Mouse (Mus musculus) hindbrain, embryonic 12.5 days (tissue): ENCODE results near the gene Rps16. TPM values are rescaled to one million over a fixed set of nuclear protein-coding genes. Genes with fewer than 3 reads are reported as not detected.

ENCODE experiments used
- ATAC-seq: fragments of 200-750 bp; cut with Nextera tagmentation; 2 replicates; pipeline ENCODE4 v1.8.0; 2017; ENCODE audit warnings: moderate TSS enrichment; ENCODE audit not compliant: low FRiP score
- H3K27ac ChIP-seq: fragments of 300-500 bp; sonication (generic); 2 replicates; pipeline ENCODE4 v1.5.1; 2016; ENCODE audit warnings: mild to moderate bottlenecking
- H3K27me3 ChIP-seq: fragments of 300-500 bp; sonication (generic); 2 replicates; pipeline ENCODE4 v1.6.1; 2016; ENCODE audit warnings: mild to moderate bottlenecking
- H3K36me3 ChIP-seq: fragments of 300-500 bp; sonication (generic); 2 replicates; pipeline ENCODE4 v1.6.1; 2016; ENCODE audit warnings: mild to moderate bottlenecking
- H3K4me1 ChIP-seq: fragments of 300-500 bp; sonication (generic); 2 replicates; pipeline ENCODE4 v1.6.1; 2016
- H3K4me2 ChIP-seq: fragments of 300-500 bp; sonication (generic); replicated peaks from 2 replicates; pipeline ENCODE4 v1.6.1; 2016; ENCODE audit warnings: mild to moderate bottlenecking
- H3K4me3 ChIP-seq: fragments of 300-500 bp; sonication (generic); 2 replicates; pipeline ENCODE4 v1.5.1; 2016; ENCODE audit warnings: mild to moderate bottlenecking
- H3K9ac ChIP-seq: fragments of 300-500 bp; sonication (generic); 2 replicates; pipeline ENCODE4 v1.6.1; 2016; ENCODE audit warnings: mild to moderate bottlenecking, moderate library complexity
- H3K9me3 ChIP-seq: fragments of 300-500 bp; sonication (generic); replicated peaks from 2 replicates; pipeline ENCODE4 v1.6.1; 2016; ENCODE audit warnings: mild to moderate bottlenecking
- WGBS: fragments of 180-500 bp; shearing (Covaris S2); methylation state at CpG from one replicate; pipeline ENCODE4 v1.1.7; 2016; 5-methylcytosine and 5-hydroxymethylcytosine counted together
- polyA plus RNA-seq: library from polyadenylated mRNA; unstranded; fragments of >200 nt; fragmentation: Nextera tagmentation; extraction: Ambion mirVana; gene quantifications from 2 replicates; pipeline ENCODE4 v1.2.1, GENCODE M21; 2016

The Rps16 gene
- polyA plus RNA-seq, 1 experiment from 2014 or later = 573 TPM

- no peaks in the 10 kb centered on the region for H3K27me3 ChIP-seq
- H3K4me3 ChIP-seq = no peak overlapping the region
- H3K9me3 ChIP-seq = no peaks in the 10 kb centered on the region
- H3K27ac ChIP-seq = no peak overlapping the region
- no peak overlapping the region for H3K4me2 ChIP-seq
- no peak overlapping the region for H3K9ac ChIP-seq
- H3K36me3 ChIP-seq = peaks cover 99% of the 10 kb centered on the region
- WGBS = 83% methylated on average over 4 of the region's 4 CpGs
- H3K4me1 ChIP-seq = no peaks in the 10 kb centered on the region
- no peak for ATAC-seq
Observed at GRCm38 (mm10) chr7:28326457-28326856, 24.0 kb upstream of the Rps16 start.

- ATAC-seq = no peak
Observed at GRCm38 (mm10) chr7:28328260-28328659, 22.2 kb upstream of the Rps16 start.

GRCm38 (mm10) chr7:28334534-28334933 is 15.9 kb upstream of the Rps16 start:
- no peak overlapping the region for H3K9ac ChIP-seq
- H3K4me1 ChIP-seq = peaks cover 17% of the 10 kb centered on the region
- peaks cover 30% of the 10 kb centered on the region for H3K36me3 ChIP-seq
- no peak overlapping the region for H3K27ac ChIP-seq
- ATAC-seq = no peak
- no peak overlapping the region for H3K4me2 ChIP-seq
- H3K4me3 ChIP-seq = no peak overlapping the region
- H3K9me3 ChIP-seq = no peaks in the 10 kb centered on the region
- WGBS = 97% methylated on average over 4 of the region's 4 CpGs
- H3K27me3 ChIP-seq = no peaks in the 10 kb centered on the region

More at GRCm38 (mm10) chr7:28328260-28328659, 22.2 kb upstream of the Rps16 start:
- Histone ChIP-seq H3K4me1 (no peaks in the 10 kb centered on the region), H3K36me3 (peaks cover 89% of the 10 kb centered on the region), H3K4me3 (no peak overlapping the region), H3K4me2 (no peak overlapping the region), H3K9me3 (no peaks in the 10 kb centered on the region), H3K9ac (no peak overlapping the region), H3K27me3 (no peaks in the 10 kb centered on the region), H3K27ac (no peak overlapping the region)
- WGBS = 95% methylated on average over 2 of the region's 2 CpGs

- ATAC-seq = no peak
- Histone ChIP-seq H3K36me3 (peaks cover 21% of the 10 kb centered on the region), H3K4me3 (no peak overlapping the region)
Observed at GRCm38 (mm10) chr7:28335471-28335870, 15.0 kb upstream of the Rps16 start.

GRCm38 (mm10) chr7:28338108-28338998 is 12.1 kb upstream of the Rps16 start, which contains the start of gene Supt5:
Gene Supt5, minus strand, starts transcription at chr7:28338746.
- Histone ChIP-seq H3K4me1 (peaks cover 17% of the 10 kb centered on the region), H3K27me3 (no peaks in the 10 kb centered on the region), H3K27ac (peak within 1 kb of the TSS; percentile 86), H3K36me3 (0 out of 2 replicates have a peak, but pooled peaks cover 3% of the 10 kb centered on the region), H3K9me3 (no peaks in the 10 kb centered on the region), H3K9ac (peak within 1 kb of the TSS; percentile 95), H3K4me2 (peak within 1 kb of the TSS; percentile 76), H3K4me3 (peak within 1 kb of the TSS; percentile 90)
- ATAC-seq = peak; percentile 98
- under 1% methylated on average over 74 of the region's 77 CpGs for WGBS

More at GRCm38 (mm10) chr7:28335471-28335870, 15.0 kb upstream of the Rps16 start:
- H3K9me3 ChIP-seq = no peaks in the 10 kb centered on the region
- H3K4me2 ChIP-seq = no peak overlapping the region
- H3K27me3 ChIP-seq = no peaks in the 10 kb centered on the region
- H3K4me1 ChIP-seq = peaks cover 17% of the 10 kb centered on the region
- H3K27ac ChIP-seq = no peak overlapping the region
- H3K9ac ChIP-seq = no peak overlapping the region
- WGBS = 93% methylated on average over 2 of the region's 2 CpGs

GRCm38 (mm10) chr7:28339213-28339917 is 11.1 kb upstream of the Rps16 start:
- Histone ChIP-seq H3K4me2 (peak overlapping the region; percentile 76), H3K9me3 (no peaks in the 10 kb centered on the region), H3K4me1 (peaks cover 17% of the 10 kb centered on the region), H3K4me3 (peak overlapping the region; percentile 90), H3K9ac (no peak overlapping the region), H3K27me3 (no peaks in the 10 kb centered on the region), H3K27ac (peak overlapping the region; percentile 86; the same call in 1 of the 2 replicates), H3K36me3 (no peaks in the 10 kb centered on the region)
- no peak for ATAC-seq
- WGBS = 78% methylated on average over 19 of the region's 19 CpGs

GRCm38 (mm10) chr7:28341381-28341780 is 9.1 kb upstream of the Rps16 start:
- ATAC-seq = no peak
- Histone ChIP-seq H3K4me1 (peaks cover 9% of the 10 kb centered on the region), H3K4me2 (no peak overlapping the region), H3K27me3 (no peaks in the 10 kb centered on the region), H3K36me3 (no peaks in the 10 kb centered on the region), H3K9ac (0 out of 2 replicates have a peak overlapping the region, but pooled peaks have one; percentile 18), H3K4me3 (no peak overlapping the region), H3K9me3 (no peaks in the 10 kb centered on the region), H3K27ac (no peak overlapping the region)
- WGBS = 54% methylated on average over 7 of the region's 7 CpGs

GRCm38 (mm10) chr7:28344637-28345036 is 5.8 kb upstream of the Rps16 start:
- no peak overlapping the region for H3K4me2 ChIP-seq
- H3K9me3 ChIP-seq = no peaks in the 10 kb centered on the region
- 5% methylated on average over 4 of the region's 4 CpGs for WGBS
- no peak overlapping the region for H3K27ac ChIP-seq
- H3K4me1 ChIP-seq = peaks cover 3% of the 10 kb centered on the region
- H3K27me3 ChIP-seq = no peaks in the 10 kb centered on the region
- H3K9ac ChIP-seq = no peak overlapping the region
- no peak overlapping the region for H3K4me3 ChIP-seq
- H3K36me3 ChIP-seq = no peaks in the 10 kb centered on the region
- ATAC-seq = no peak

- no peak overlapping the region for H3K4me2 ChIP-seq
- H3K27me3 ChIP-seq = no peaks in the 10 kb centered on the region
- no peak overlapping the region for H3K9ac ChIP-seq
- 86% methylated on average over 3 of the region's 3 CpGs for WGBS
- no peak for ATAC-seq
- H3K9me3 ChIP-seq = no peaks in the 10 kb centered on the region
- peaks cover 15% of the 10 kb centered on the region for H3K4me1 ChIP-seq
- 0 out of 2 replicates have a peak, but pooled peaks cover 4% of the 10 kb centered on the region for H3K36me3 ChIP-seq
- H3K27ac ChIP-seq = no peak overlapping the region
- H3K4me3 ChIP-seq = no peak overlapping the region
Observed at GRCm38 (mm10) chr7:28347746-28348145, 2.7 kb upstream of the Rps16 start.

- H3K4me2 ChIP-seq = no peak overlapping the region
- peaks cover 15% of the 10 kb centered on the region for H3K4me1 ChIP-seq
- H3K4me3 ChIP-seq = no peak overlapping the region
- H3K36me3 ChIP-seq = peaks cover 12% of the 10 kb centered on the region
- H3K9me3 ChIP-seq = no peaks in the 10 kb centered on the region
- H3K27me3 ChIP-seq = no peaks in the 10 kb centered on the region
- 86% methylated on average over 7 of the region's 7 CpGs for WGBS
- ATAC-seq = no peak
- no peak overlapping the region for H3K9ac ChIP-seq
- no peak overlapping the region for H3K27ac ChIP-seq
Observed at GRCm38 (mm10) chr7:28348601-28349000, 1.9 kb upstream of the Rps16 start.

GRCm38 (mm10) chr7:28351676-28352191 is 1.3 kb downstream of the Rps16 start:
- peaks cover 30% of the 10 kb centered on the region for H3K36me3 ChIP-seq
- no peaks in the 10 kb centered on the region for H3K9me3 ChIP-seq
- H3K9ac ChIP-seq = peak overlapping the region; percentile 94
- H3K4me2 ChIP-seq = peak overlapping the region; percentile 96
- H3K27ac ChIP-seq = no peak overlapping the region
- H3K27me3 ChIP-seq = no peaks in the 10 kb centered on the region
- WGBS = 57% methylated on average over 4 of the region's 4 CpGs
- peaks cover 17% of the 10 kb centered on the region for H3K4me1 ChIP-seq
- ATAC-seq = no peak
- peak overlapping the region; percentile 90 for H3K4me3 ChIP-seq

- Histone ChIP-seq H3K4me2 (no peak overlapping the region), H3K36me3 (peaks cover 30% of the 10 kb centered on the region), H3K4me1 (peaks cover 32% of the 10 kb centered on the region), H3K27me3 (no peaks in the 10 kb centered on the region), H3K4me3 (no peak overlapping the region), H3K9me3 (no peaks in the 10 kb centered on the region), H3K27ac (no peak overlapping the region), H3K9ac (no peak overlapping the region)
- WGBS = 97% methylated on average over 2 of the region's 2 CpGs
- no peak for ATAC-seq
Observed at GRCm38 (mm10) chr7:28353267-28353666, 2.8 kb downstream of the Rps16 start.
